Mouse (Mus musculus): ENCODE results near the gene Olfr328.

GRCm38 (mm10) chr11:58570405-58570804 is 15.0 kb upstream of the Olfr328 start, which contains the start of gene Olfr224:
- TF ChIP-seq CTCF (IDR thresholded peaks at IDR 0.05; ENCODE audit: extremely low read depth, insufficient read depth, low read length) = no peak
- TF ChIP-seq POLR2A (IDR thresholded peaks at IDR 0.05; ENCODE audit: extremely low read depth, insufficient read depth, low read length) = no peak

Data from cortical plate, adult 2 months (tissue).